Mouse (Mus musculus) retina, postnatal 1 day (tissue): ENCODE results near the gene Rpsa.

Source experiments
- DNase-seq: peaks from one replicate; pipeline ENCODE4 v3.0.0-alpha.2; 2012

Gene Rpsa

GRCm38 (mm10) chr9:120174436-120175137 is 47.1 kb downstream of the Rpsa start:
- no peak for DNase-seq

- no peak for DNase-seq
Observed at GRCm38 (mm10) chr9:120178813-120179212, 51.3 kb downstream of the Rpsa start.
